Mouse (Mus musculus) stomach, embryonic 15.5 days (tissue): ENCODE measurements around the gene Nkd2. TPM values are rescaled to one million over a fixed set of nuclear protein-coding genes. Genes with fewer than 3 reads are reported as not detected.

Experiments
- ATAC-seq: fragments of 200-750 bp; cut with Nextera tagmentation; 2 replicates; pipeline ENCODE4 v1.8.0; 2017; ENCODE audit warnings: low read depth, moderate number of reproducible peaks, moderate TSS enrichment; ENCODE audit not compliant: insufficient read depth, low FRiP score
- H3K27ac ChIP-seq: fragments of 300-500 bp; sonication (generic); 2 replicates; pipeline ENCODE4 v1.5.1; 2015; ENCODE audit warnings: mild to moderate bottlenecking, inconsistent platforms
- H3K27me3 ChIP-seq: fragments of 300-500 bp; sonication (generic); replicated peaks from 2 replicates; pipeline ENCODE4 v1.6.1; 2015; ENCODE audit warnings: inconsistent platforms
- H3K36me3 ChIP-seq: fragments of 300-500 bp; sonication (generic); 2 replicates; pipeline ENCODE4 v1.6.1; 2015; ENCODE audit warnings: inconsistent platforms
- H3K4me1 ChIP-seq: fragments of 300-500 bp; sonication (generic); 2 replicates; pipeline ENCODE4 v1.6.1; 2015; ENCODE audit warnings: inconsistent platforms
- H3K4me2 ChIP-seq: fragments of 300-500 bp; sonication (generic); 2 replicates; pipeline ENCODE4 v1.6.1; 2015; ENCODE audit warnings: mild to moderate bottlenecking, inconsistent platforms
- H3K4me3 ChIP-seq: fragments of 300-500 bp; sonication (generic); replicated peaks from 2 replicates; pipeline ENCODE4 v1.5.1; 2015; ENCODE audit warnings: inconsistent platforms
- H3K9ac ChIP-seq: fragments of 300-500 bp; sonication (generic); 2 replicates; pipeline ENCODE4 v1.6.1; 2015; ENCODE audit warnings: inconsistent platforms
- H3K9me3 ChIP-seq: fragments of 300-500 bp; sonication (generic); 2 replicates; pipeline ENCODE4 v1.6.1; 2016; ENCODE audit warnings: inconsistent platforms
- WGBS: fragments of 180-500 bp; shearing (Covaris S2); methylation state at CpG from one replicate; pipeline ENCODE4 v1.1.7; 2015; 5-methylcytosine and 5-hydroxymethylcytosine counted together
- polyA plus RNA-seq: library from polyadenylated mRNA; unstranded; fragments of >200 nt; fragmentation: Nextera tagmentation; extraction: Ambion mirVana; gene quantifications from 2 replicates; pipeline ENCODE4 v1.2.1, GENCODE M21; 2015

Nkd2 gene
- polyA plus RNA-seq, 1 experiment from 2014 or later: 4.1 TPM

DNA sequence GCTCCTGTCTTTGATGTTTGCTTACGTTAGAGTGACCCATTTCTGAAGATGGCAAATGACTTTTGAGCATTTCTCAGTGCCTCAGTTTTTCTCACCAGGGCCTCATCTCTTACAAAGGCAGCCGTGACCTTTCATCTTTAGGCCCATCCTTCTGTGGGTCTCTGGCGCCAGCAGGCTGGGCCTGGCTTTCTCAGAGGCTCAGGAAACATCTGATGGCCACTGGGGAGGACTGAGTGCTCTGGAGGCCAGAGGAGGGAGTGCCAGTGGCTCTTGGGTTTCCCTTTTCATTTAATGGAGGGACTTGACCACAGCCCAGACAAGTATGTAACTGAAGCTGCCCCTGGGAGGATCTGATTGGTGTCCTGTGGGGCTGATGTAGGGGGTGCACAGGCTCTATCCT is 76.3 kb downstream of the Nkd2 start:
- no peak for ATAC-seq
- Histone ChIP-seq H3K36me3 (no peaks in the 10 kb centered on the region), H3K9me3 (no peaks in the 10 kb centered on the region), H3K27me3 (no peaks in the 10 kb centered on the region), H3K9ac (no peak overlapping the region), H3K4me2 (no peak overlapping the region), H3K27ac (no peak overlapping the region), H3K4me1 (peaks cover 36% of the 10 kb centered on the region), H3K4me3 (no peak overlapping the region)
- WGBS: 56% methylated on average over 3 of the region's 3 CpGs

DNA sequence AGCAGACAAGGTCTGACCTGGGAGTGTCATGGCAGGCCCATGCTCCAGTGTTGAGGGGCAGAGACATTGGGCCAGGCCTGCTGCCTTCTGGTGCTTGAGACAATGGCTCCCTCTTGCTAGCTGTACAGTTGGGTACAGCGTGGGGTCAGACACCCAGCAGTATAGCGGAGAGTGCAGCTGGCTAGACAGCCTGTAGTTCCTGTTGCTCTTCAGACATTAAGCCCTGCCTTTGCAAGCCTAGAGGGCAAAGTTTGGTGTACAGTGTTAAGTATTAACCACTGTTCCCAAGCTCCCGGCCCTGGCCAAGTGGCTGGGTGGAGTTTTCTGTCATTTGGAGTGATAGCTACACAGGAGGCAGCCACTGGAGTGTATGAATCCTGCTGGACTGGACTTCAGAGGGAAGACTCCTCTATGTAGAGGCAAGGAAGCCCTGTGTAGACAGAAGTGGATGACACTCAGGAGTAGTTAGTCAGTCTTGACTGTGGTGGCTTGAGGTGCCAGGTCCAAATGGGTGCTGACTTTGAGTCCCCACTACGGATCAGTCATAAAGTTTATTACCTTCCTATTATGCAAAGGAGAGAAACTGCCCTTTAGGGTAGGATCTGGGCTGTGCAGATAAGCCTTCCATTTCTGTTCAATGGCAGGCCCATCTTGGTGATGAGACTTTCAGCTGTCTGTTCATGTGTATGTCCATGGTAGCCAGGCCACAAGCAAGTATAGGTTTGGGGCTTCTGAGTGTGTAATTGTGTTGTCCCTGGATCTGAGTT is 77.3 kb downstream of the Nkd2 start:
- Histone ChIP-seq H3K27me3 (no peaks in the 10 kb centered on the region), H3K4me3 (no peak overlapping the region), H3K27ac (peak overlapping the region; percentile 32; the same call in 1 of the 2 replicates), H3K9ac (no peak overlapping the region), H3K4me2 (peak overlapping the region; percentile 2; the same call in 1 of the 2 replicates), H3K4me1 (peaks cover 40% of the 10 kb centered on the region), H3K36me3 (no peaks in the 10 kb centered on the region), H3K9me3 (no peaks in the 10 kb centered on the region)
- ATAC-seq: peak; percentile 81
- 46% methylated on average over 4 of the region's 4 CpGs for WGBS

Other genes with a start within 250 kb of the Nkd2 start
- 148 and 151 TPM in 2 replicates for gene Clptm1l, start 243.6 kb downstream of the Nkd2 start, polyA plus RNA-seq
- gene Tert, start 220.7 kb downstream of the Nkd2 start, polyA plus RNA-seq: 3.7 and 6.6 TPM in 2 replicates
- gene Slc6a18, start 169.6 kb downstream of the Nkd2 start, polyA plus RNA-seq: not detected in 2 replicates
- gene Slc6a19, start 142.8 kb downstream of the Nkd2 start, polyA plus RNA-seq: 1.7 and 1.9 TPM in 2 replicates
- gene Slc12a7, start 114.5 kb downstream of the Nkd2 start, polyA plus RNA-seq: 17.5 and 19.4 TPM in 2 replicates
- gene Trip13, start 90.2 kb upstream of the Nkd2 start, polyA plus RNA-seq: 32.8 and 35.9 TPM in 2 replicates
- gene Brd9, start 90.2 kb upstream of the Nkd2 start, polyA plus RNA-seq: 41.7 and 43.9 TPM in 2 replicates
- gene Zdhhc11, start 116.2 kb upstream of the Nkd2 start, polyA plus RNA-seq: not detected in 2 replicates
- gene Tppp, start 161.8 kb upstream of the Nkd2 start, polyA plus RNA-seq: 2.1 and 2.8 TPM in 2 replicates
- gene Cep72, start 214.7 kb upstream of the Nkd2 start, polyA plus RNA-seq: 11.1 and 11.2 TPM in 2 replicates